Mouse (Mus musculus): ENCODE results near the gene Ddx49.

The Ddx49 gene

GRCm38 (mm10) chr8:70323716-70324115 lies 21.4 kb upstream of the Ddx49 start:
- no peak for ATAC-seq (ENCODE audit: insufficient number of reproducible peaks, low FRiP score, low TSS enrichment)

- no peak for ATAC-seq (ENCODE audit: insufficient number of reproducible peaks, low FRiP score, low TSS enrichment)
Observed at GRCm38 (mm10) chr8:70317872-70318271, 15.6 kb upstream of the Ddx49 start.

DNA sequence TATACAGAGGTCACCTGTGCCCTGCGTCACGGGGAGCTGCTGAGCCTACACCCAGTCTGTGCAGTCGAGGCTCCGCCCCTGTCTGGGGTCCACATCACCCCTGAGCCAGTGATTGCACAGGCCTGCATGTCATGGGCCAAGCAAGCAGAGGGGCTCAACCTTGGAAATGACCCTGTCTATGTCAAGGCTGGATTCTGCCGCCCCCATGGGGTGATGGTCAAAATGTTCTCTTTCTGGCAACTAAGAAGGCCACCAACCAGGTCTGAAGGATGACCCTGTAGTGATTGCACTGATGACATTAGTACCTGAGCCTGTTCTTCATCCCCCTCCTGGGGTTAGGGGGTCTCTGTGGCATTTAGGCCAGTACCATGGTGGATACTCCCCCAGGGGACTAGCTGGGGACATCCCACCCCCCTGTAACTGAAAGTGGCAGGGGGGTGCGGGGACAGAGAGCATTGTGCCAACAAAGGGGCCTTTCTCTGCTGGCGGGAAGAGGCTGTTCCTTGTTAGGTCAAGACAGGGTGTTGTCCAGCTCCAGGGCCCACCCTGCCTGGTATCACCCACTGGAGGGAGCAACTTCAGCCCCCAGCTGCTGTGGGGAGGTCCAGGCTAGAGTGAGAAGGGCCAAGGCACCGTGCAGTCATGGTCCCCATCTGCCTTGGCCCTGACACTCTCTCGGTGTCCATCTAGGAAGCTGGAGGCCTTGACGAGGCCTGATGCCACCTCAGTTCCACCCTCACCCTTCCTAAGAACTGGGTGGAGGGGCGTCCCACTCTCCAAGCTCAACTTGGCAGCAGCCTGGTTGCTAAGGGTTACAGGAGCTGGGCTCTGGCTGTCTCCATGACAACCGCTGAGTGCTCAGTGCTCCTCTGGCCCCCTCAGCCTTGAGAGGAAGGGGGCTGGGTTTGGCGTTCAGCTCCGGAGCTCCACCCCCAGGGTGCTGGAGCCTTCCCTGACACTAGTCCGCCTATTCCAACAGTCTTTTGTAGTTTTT lies 14.5 kb upstream of the Ddx49 start:
- ATAC-seq (ENCODE audit: insufficient number of reproducible peaks, low FRiP score, low TSS enrichment), result peak; percentile 42

DNA sequence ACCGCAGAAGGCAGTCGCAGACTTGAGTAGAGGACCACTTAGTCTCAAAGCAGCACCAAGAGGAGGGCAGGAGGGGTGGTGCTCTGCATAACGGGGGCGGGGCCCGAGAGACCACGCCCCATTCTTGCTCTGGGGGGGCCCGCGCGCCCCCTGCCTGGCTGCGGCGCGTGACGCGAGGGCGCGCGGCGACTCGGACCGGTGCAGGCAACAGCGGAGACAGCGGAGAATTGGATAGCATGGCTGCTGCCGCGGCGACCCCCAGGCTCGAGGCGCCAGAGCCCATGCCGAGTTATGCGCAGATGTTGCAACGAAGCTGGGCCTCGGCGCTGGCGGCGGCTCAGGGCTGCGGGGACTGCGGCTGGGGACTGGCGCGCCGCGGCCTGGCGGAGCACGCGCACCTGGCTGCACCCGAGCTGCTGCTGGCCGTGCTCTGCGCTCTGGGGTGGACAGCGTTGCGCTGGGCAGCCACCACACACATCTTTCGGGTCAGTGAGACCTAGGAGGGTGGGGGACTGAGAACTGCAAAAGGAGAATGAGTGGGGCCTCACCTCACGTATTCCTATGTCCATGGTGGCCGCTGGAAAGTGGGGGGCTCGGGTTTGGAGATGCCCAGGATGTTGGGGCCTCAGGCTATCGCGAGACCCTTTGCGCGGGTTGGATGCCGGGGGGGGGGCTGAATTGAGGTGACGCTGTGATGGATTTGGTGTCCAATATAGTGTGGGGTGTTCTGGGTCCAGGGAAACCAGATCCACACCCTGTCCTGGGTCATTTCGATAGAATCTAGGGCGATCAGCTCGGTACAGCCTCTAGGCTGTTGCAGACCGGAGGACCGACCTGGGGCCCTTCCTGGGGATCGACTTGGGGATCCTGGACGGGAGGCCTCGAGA lies 13.6 kb upstream of the Ddx49 start, which contains the start of gene Cers1:
Gene Cers1, plus strand, starts transcription at position 152 of the 887 bp plus-strand sequence.
- ATAC-seq (ENCODE audit: insufficient number of reproducible peaks, low FRiP score, low TSS enrichment), result peak; percentile 23; the same call in 1 of the 2 replicates

DNA sequence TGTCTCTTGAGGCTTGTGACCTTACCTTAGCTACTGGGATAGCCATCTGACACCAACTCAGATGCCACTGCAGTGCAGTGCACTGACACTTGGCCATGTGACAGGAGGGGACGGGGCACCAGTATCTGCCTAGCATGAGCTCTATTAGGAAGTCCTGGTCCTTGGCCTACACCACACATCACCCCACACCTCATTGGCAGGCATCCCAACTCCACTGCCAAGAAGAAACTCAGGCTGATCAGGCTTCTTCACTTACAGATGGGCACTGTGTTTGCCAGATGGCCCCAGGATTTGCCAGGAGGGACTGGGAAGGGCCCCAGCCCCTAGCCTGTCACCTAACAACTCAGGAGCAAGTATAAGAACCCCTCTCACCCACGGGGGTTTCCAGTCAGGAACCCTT lies 11.1 kb upstream of the Ddx49 start:
- no peak for ATAC-seq (ENCODE audit: insufficient number of reproducible peaks, low FRiP score, low TSS enrichment)

DNA sequence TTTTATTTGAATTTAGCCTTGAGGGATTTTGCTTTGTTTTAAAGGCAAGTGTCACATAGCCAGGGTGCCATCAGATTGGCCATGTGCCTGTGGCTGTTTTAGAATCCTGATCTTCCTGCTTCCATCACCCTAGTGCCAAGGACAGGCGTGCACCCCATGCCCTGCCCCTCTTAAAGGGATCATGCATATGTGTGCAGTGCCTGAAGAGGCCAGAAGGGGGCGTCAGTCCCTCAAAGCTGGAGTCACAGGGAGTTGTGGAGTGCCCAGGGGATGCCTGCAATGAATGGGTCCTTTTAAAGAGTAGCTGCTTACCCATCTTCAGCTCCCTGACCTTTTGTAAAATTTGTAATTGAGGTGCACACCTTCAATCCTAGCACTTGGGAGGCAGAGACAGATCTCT lies 7.0 kb upstream of the Ddx49 start:
- ATAC-seq (ENCODE audit: insufficient number of reproducible peaks, low FRiP score, low TSS enrichment), result no peak

DNA sequence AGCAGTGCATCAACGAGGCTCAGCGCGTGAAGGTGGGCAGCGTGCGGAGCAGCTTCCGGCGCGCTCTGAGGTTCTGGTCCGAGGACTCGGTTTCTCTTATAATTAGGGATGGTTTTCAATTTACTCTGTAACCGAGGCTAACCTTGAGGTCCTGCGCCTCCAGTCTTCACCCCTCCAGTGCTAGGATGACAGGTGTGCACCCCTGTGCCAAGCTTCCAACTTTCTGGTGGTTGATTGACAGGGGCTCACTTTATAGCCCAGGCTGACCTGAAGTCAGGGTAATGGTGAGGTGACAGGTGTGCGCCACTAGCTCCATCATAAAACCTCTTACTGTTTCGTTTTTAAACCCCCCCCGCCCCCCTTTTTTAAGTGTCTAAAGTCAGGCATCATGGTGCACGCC lies 612 bp upstream of the Ddx49 start:
- no peak; the same call in 1 of the 2 replicates for ATAC-seq (ENCODE audit: insufficient number of reproducible peaks, low FRiP score, low TSS enrichment)

GRCm38 (mm10) chr8:70300881-70301280 lies 1.4 kb downstream of the Ddx49 start:
- ATAC-seq (ENCODE audit: insufficient number of reproducible peaks, low FRiP score, low TSS enrichment), result no peak

DNA sequence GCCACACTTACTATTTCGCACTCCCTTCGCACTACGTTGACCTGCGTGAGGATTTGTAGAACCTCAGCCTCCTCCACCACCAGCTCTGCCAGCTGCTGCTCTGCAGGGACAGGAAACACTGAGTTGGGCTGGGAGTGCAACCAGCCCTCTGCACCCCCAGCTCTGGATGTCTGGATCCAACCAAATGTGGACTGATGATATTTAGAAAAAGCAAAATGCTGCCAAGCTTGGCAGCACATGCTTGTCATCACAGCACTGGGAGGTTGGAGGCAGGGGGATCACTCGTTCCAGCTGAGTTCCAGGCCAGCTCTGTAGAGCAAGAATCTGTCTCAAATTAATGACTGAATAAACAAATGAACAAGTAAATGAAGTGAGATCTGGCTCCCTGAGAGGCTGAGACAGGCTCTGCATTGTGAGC lies 8.3 kb downstream of the Ddx49 start:
- no peak for ATAC-seq (ENCODE audit: insufficient number of reproducible peaks, low FRiP score, low TSS enrichment)

DNA sequence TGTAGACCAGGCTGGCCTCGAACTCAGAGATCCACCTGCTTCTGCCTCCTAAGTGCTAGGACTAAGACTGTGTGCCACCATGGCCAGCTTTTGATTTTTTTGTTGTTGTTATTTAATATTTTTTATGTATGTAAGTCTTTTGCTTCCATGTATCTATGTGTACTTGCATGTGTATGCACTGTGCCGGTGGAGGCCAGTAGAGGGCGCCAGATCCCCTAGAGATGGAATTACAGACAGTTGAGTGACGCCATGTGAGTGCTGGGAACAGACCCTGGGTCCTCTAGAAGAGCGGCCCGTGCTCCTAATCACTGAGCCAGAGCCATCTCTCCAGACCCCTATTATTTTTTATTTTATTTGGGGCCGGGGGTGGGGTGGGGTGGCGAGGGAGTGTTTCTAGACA lies 15.6 kb downstream of the Ddx49 start:
- no peak for ATAC-seq (ENCODE audit: insufficient number of reproducible peaks, low FRiP score, low TSS enrichment)

DNA sequence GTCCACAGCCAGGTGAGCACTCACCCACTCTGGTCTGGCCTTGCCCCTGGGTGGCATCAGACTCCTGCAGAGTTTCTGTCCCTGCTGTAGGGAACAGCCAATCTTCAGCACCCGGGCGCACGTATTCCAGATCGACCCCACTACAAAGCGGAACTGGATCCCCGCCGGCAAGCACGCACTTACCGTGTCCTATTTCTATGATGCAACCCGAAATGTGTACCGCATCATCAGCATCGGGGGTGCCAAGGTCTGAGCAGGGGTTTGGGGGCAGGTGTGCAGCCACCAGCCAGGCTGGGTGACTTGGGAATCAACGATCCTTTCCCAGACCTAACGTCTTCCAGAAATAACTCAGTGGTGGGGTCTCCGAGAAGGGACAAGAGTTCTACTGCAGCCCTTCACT lies 17.0 kb downstream of the Ddx49 start:
- ATAC-seq (ENCODE audit: insufficient number of reproducible peaks, low FRiP score, low TSS enrichment), result no peak

- no peak for ATAC-seq (ENCODE audit: insufficient number of reproducible peaks, low FRiP score, low TSS enrichment)
Observed at GRCm38 (mm10) chr8:70284421-70284820, 17.9 kb downstream of the Ddx49 start.

DNA sequence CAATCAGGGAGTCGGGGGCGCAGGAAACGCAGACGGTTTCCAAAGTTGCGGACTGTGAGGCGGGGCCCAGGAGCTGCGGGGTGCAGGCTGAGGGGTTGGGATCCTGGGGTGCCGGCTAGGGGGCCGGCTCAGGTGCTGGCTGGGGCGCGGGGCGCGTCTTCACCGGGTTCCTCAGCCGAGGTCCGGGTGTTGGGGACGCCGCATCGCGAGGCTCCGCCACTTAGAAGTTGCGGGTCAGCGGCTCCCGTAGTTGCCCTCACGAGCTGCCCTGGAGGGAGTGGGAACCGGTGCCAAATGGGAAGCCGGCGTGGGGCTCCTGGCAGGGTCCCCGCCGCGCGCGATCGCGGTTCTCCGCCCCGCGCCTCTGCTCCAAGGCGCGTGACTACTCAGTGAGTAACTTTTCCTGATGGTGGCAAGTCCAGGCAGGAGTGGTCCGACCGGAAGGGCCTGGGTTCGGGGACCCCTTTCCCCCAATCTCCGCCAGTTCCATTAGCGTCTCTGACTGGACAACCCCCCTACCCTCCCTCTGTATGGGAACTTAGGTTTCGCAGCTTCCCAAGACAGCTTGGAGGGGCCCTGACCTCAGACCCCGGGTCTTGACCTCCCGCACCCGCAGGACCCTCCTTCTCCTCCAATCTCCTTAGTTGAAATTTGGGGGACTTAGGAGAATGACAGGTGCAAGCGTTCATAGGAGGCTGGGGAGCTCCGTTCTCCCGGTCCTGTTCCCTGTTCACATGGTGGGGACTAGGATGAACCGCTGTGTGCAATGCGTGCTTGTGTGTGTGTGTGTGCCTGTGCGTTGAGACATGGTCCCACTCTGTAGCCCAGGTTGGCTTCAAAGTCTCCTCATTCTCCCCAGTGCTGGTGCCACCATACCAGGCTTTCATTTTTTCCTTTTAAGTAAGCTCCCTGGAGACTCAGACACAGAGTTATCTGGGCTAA lies 18.9 kb downstream of the Ddx49 start:
- ATAC-seq (ENCODE audit: insufficient number of reproducible peaks, low FRiP score, low TSS enrichment), result no peak

DNA sequence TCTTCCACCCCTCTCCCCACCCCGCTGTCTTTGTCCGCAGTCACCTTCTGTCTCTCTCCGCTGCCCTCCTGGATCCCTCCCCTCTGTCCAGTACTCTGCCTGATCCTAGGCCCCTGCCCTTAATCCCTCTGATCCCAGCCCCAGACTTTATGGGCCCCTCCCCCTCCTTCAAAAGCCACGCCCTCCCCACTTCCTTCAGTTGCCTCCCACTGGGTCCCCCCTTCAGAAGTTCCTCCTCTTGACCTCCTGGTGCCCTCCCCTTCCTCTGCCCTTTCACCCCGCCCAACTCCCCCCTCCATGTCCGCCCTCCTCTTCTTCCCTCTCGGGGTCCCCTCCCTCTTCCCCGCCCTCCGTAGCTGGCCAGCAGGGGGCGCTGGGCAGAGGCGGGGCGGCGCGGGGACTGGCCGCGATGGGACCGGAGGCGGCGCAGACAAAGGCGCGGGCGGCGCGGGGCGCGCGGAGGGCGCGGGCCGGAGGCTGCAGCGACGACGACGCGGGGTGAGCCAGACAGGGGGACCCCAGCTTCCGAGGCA lies 19.6 kb downstream of the Ddx49 start, which contains the start of gene Homer3:
Gene Homer3, plus strand, starts transcription at position 225 of the 533 bp plus-strand sequence.
- 0 out of 2 replicates have a peak, but pooled peaks have one; percentile 33 for ATAC-seq (ENCODE audit: insufficient number of reproducible peaks, low FRiP score, low TSS enrichment)

GRCm38 (mm10) chr8:70281001-70281400 lies 21.3 kb downstream of the Ddx49 start:
- ATAC-seq (ENCODE audit: insufficient number of reproducible peaks, low FRiP score, low TSS enrichment), result no peak

DNA sequence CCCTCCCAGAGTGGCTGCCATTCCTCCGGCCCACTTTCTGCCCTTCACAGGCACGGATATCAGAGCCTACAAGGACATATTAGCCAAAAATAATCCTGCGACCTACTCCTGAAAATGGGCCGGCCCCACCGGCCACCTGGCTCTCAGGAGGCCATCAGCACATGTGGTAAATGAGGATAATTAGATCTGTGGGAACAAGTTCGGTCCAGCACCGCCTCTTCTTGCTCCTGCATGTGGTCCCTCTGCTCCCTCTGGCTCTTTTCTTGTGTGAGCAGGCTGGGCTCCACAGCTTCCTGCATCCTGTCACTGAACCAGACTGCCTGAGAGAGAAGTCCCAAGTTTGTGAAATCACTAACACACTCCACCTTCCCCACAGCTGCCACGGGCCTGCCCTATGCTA lies 23.0 kb downstream of the Ddx49 start:
- peak; percentile 56; the same call in 1 of the 2 replicates for ATAC-seq (ENCODE audit: insufficient number of reproducible peaks, low FRiP score, low TSS enrichment)

DNA sequence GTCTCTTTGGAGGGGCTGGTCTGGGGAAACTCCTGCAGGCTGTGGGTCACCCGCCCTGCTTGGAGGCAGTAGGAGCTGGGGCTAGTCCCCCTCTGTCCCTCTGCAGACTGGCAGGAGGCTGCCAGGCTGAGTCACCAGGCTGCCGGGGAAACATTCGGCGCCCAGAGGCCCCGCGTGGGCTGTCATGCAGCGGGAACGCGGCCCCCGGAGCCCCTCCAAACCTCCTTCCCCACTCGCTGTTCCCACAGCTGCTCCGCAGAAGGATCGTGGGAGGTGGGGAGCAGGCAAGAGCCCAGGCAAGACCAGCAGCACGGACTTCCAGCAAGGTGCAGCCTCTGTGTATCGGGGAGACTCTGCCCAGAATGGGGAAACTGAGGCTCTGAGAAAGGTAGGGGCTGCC lies 24.1 kb downstream of the Ddx49 start:
- ATAC-seq (ENCODE audit: insufficient number of reproducible peaks, low FRiP score, low TSS enrichment), result no peak

- ATAC-seq (ENCODE audit: insufficient number of reproducible peaks, low FRiP score, low TSS enrichment), result no peak
Observed at GRCm38 (mm10) chr8:70276476-70276875, 25.8 kb downstream of the Ddx49 start.

DNA sequence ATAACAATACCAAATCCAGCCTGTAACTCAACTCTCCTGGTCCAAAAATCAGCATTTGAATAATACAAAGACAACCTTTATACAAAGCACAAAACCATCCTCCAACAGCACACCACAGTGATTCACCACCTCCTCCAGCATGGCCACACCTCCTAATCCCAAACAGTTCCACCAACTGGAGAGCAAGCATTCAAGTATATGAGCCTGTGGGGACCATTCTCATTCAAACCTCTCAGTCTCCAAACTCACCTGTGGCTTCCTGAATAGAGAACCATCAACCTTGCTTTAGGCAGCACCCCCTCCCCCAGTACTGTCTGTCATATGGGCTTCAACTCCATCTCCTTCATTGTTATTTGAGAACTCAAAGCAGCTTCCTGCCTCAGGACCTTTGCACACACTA lies 27.9 kb downstream of the Ddx49 start:
- no peak for ATAC-seq (ENCODE audit: insufficient number of reproducible peaks, low FRiP score, low TSS enrichment)
